Mouse (Mus musculus) cortical plate, adult 2 months (tissue): ENCODE measurements at regions not wholly inside any gene's neighbourhood (a gene's known extent, or its start where the extent isn't known, plus 50 kb on each side); places are given as distances from the start of the nearest gene placed in this dataset.

Experiments
- CTCF ChIP-seq: fragments of 200-500 bp; IDR thresholded peaks from 2 replicates; pipeline ENCODE4 v1.5.1; 2011; ENCODE audit warnings: mild to moderate bottlenecking, control low read depth, low read length; ENCODE audit not compliant: insufficient read depth; ENCODE audit errors: extremely low read depth
- POLR2A ChIP-seq: fragments of 200-500 bp; IDR thresholded peaks from 2 replicates; pipeline ENCODE4 v1.6.1; 2011; ENCODE audit warnings: mild to moderate bottlenecking, low read length, control low read depth; ENCODE audit not compliant: insufficient read depth; ENCODE audit errors: extremely low read depth

GRCm38 (mm10) chr6:16141009-16141408, 420.5 kb downstream of the Mdfic start:
- TF ChIP-seq CTCF, result no peak
- TF ChIP-seq POLR2A, result no peak
